Mouse (Mus musculus): Measurements from ENCODE around the gene Elf2. TPM values are rescaled to one million over a fixed set of nuclear protein-coding genes. Genes with fewer than 3 reads are reported as not detected.

The Elf2 gene
- total RNA-seq, 2 experiments from 2014 or later: 37.1 to 42.6 TPM

GRCm38 (mm10) chr3:51288880-51289821, 51.3 kb downstream of the Elf2 start:
- DNase-seq: peak; percentile 85
- intact Hi-C loops (cut with DNase I): loop anchor here (2.0 kb wide), 1 partner anchor 72 kb away; no protein-coding TSS in a partner anchor

GRCm38 (mm10) chr3:51284375-51284774, 56.1 kb downstream of the Elf2 start:
- DNase-seq: no peak
- intact Hi-C loops (cut with DNase I): no loop called here

- intact Hi-C loops (cut with DNase I): no loop called here
- DNase-seq: no peak
These were observed 58.7 kb downstream of the Elf2 start for GRCm38 (mm10) chr3:51281727-51282126.

GRCm38 (mm10) chr3:51278433-51278832, 62.0 kb downstream of the Elf2 start:
- no peak for DNase-seq
- intact Hi-C loops (cut with DNase I): no loop called here

GRCm38 (mm10) chr3:51277201-51278150, 63.0 kb downstream of the Elf2 start:
- intact Hi-C loops (cut with DNase I): no loop called here
- DNase-seq: peak; percentile 81

GRCm38 (mm10) chr3:51276421-51277111, 63.9 kb downstream of the Elf2 start:
- intact Hi-C loops (cut with DNase I): no loop called here
- peak; percentile 45 for DNase-seq

- DNase-seq: peak; percentile 98
- intact Hi-C loops (cut with DNase I): no loop called here
These were observed 64.5 kb downstream of the Elf2 start for GRCm38 (mm10) chr3:51275956-51276398.

GRCm38 (mm10) chr3:51270069-51270817, 70.2 kb downstream of the Elf2 start:
- intact Hi-C loops (cut with DNase I): loop anchor here (5.0 kb wide), 1 partner anchor 38 kb away; no protein-coding TSS in a partner anchor
- DNase-seq: no peak

GRCm38 (mm10) chr3:51268434-51268833, 72.0 kb downstream of the Elf2 start:
- intact Hi-C loops (cut with DNase I): no loop called here
- no peak for DNase-seq

- intact Hi-C loops (cut with DNase I): no loop called here
- no peak for DNase-seq
These were observed 77.5 kb downstream of the Elf2 start for GRCm38 (mm10) chr3:51262942-51263341.

- DNase-seq: no peak
- intact Hi-C loops (cut with DNase I): no loop called here
These were observed 82.4 kb downstream of the Elf2 start for GRCm38 (mm10) chr3:51258070-51258469.

GRCm38 (mm10) chr3:51256450-51256849, 84.0 kb downstream of the Elf2 start:
- no peak for DNase-seq
- intact Hi-C loops (cut with DNase I): no loop called here

GRCm38 (mm10) chr3:51254784-51255183, 85.7 kb downstream of the Elf2 start:
- no peak for DNase-seq
- intact Hi-C loops (cut with DNase I): no loop called here

- DNase-seq: no peak
- intact Hi-C loops (cut with DNase I): no loop called here
These were observed 87.6 kb downstream of the Elf2 start for GRCm38 (mm10) chr3:51252689-51253402.

- intact Hi-C loops (cut with DNase I): no loop called here
- DNase-seq: no peak
These were observed 88.2 kb downstream of the Elf2 start for GRCm38 (mm10) chr3:51252223-51252622.

- no peak for DNase-seq
- intact Hi-C loops (cut with DNase I): no loop called here
These were observed 89.4 kb downstream of the Elf2 start for GRCm38 (mm10) chr3:51251057-51251456.

GRCm38 (mm10) chr3:51249866-51250265, 90.6 kb downstream of the Elf2 start:
- no peak for DNase-seq
- intact Hi-C loops (cut with DNase I): no loop called here

- no peak for DNase-seq
- intact Hi-C loops (cut with DNase I): no loop called here
These were observed 91.0 kb downstream of the Elf2 start for GRCm38 (mm10) chr3:51249460-51249859.

- intact Hi-C loops (cut with DNase I): no loop called here
- DNase-seq: no peak
These were observed 91.9 kb downstream of the Elf2 start for GRCm38 (mm10) chr3:51248600-51248999.

All from left cerebral cortex, postnatal 4 days (tissue).